Mouse (Mus musculus) kidney, adult 2 months (tissue): Measurements from ENCODE around the gene Olfr1375.

ENCODE experiments used
- CTCF ChIP-seq: fragments of 200-500 bp; conservative IDR thresholded peaks from 2 replicates; pipeline ENCODE4 v1.5.1; 2011; ENCODE audit warnings: low read depth, mild to moderate bottlenecking, control low read depth, low read length, moderate library complexity, mixed read lengths; ENCODE audit not compliant: insufficient read depth, insufficient read length
- POLR2A ChIP-seq: fragments of 200-500 bp; IDR thresholded peaks from one replicate; pipeline ENCODE4 v1.6.1; 2011; ENCODE audit warnings: low read depth, low read length, control low read depth

DNA sequence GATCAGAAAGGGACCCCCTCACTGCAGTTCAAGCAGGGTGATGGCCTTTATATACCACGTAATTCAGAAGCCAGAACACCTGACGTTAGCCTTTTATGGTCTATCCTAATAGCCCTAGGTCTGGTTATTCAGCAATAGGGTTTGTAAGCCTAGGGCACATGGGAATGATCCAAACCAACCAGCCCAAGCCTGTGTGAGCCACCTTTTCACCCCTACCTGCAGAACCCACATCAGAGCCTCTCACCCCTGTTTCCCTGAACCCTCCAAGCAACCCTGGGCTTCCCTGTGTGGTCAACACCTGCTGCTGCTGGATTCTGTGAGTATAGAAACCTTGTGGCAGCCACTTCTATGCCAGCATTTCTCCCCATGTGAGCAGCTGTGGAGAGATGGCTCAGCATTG lies 17.7 kb upstream of the Olfr1375 start:
- no peak for TF ChIP-seq POLR2A
- no peak for TF ChIP-seq CTCF
